Mouse (Mus musculus) lung, adult 2 months (tissue): ENCODE results near the gene Hoxc8.

Experiments used
- CTCF ChIP-seq: fragments of 200-500 bp; IDR thresholded peaks from 2 replicates; pipeline ENCODE4 v1.5.1; 2011; ENCODE audit warnings: mild to moderate bottlenecking, low read length, control low read depth; ENCODE audit not compliant: insufficient read depth
- POLR2A ChIP-seq: fragments of 200-500 bp; IDR thresholded peaks from 2 replicates; pipeline ENCODE4 v1.6.1; 2011; ENCODE audit warnings: low read depth, mild to moderate bottlenecking, control low read depth, low read length, borderline replicate concordance; ENCODE audit errors: extremely low read depth

GRCm38 (mm10) chr15:103010112-103010846 is 19.9 kb downstream of the Hoxc8 start:
- no peak for TF ChIP-seq CTCF
- TF ChIP-seq POLR2A: no peak
